Mouse (Mus musculus): Measurements from ENCODE around the gene Naip1.
"Not testable (repeated sequence)": the region's sequence is repeated elsewhere in the genome, so short reads cannot be mapped to it uniquely, and the experiment has no call there.

Gene Naip1

DNA sequence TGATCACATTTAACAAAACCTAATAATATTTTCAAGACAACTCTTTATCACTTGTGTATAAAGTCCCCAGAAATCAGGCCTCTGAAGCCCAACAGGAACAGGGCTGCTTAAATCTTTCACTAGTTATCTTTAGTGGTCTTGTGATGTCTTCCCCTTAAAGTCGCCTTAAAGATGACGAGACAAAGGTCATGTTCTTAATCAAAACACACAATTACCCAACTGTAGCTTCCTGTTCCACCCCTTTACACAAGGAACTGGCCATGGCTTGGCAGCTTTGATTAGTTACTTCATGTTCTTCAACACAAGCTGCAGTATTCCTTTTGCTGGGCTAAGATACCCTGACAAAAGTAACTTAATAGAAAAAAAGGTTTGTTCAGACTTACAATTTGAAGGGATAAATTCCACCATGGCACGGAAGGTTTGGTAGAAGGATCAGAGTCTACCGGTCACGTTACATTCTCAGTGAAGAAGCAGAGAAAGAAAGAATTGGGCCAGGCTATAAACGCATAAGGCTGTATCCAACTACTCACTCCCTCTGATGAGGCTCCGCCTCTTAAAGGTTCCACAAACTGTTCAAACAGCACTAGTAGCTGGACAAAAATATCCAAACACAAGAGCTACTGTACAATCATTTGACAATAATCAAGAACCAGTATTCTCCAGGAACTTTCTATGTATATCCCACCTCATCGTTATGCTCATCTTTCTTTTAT, at the start of gene Naip1:
Gene Naip1, minus strand, starts transcription at position 455 of the 713 bp plus-strand sequence.
- not testable (repeated sequence) for DNase-seq (ENCODE audit: low spot score in 2 of 2)

DNA sequence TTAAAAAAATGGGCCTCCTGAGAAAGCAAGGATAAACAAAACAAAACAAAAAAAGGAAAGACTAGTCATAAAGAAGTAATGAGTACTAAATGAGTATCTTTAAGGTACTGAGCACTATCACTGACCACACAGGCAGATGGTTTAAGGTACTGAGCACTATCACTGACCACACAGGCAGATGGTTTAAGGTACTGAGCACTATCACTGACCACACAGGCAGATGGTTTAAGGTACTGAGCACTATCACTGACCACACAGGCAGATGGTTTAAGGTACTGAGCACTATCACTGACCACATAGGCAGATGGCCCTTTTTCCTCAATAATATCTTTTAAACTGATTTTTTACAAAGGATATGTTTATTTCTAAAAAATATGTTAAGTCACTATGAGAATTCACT, 47.0 kb upstream of the Naip1 start:
- not testable (repeated sequence) for DNase-seq (ENCODE audit: low spot score in 2 of 2)

DNA sequence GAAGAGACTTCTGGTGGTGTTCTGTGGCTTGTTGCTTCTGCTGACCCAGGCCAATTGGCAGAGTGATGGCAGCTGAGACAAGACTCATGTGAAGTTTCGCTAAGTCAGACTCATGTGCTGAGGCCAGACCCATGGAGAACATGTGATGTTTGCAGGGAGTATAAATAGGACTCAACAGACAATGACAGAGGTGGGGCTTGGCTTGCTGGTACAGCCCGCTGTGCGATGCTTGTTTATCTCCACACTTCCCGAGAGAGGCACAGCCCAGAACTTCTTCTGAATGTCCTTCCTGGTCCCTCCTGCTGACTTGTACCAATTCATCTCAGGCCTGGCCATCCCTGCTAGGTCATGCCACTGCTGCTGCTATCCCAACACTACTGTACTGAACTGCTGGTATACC, 42.7 kb upstream of the Naip1 start:
- no peak for DNase-seq (ENCODE audit: low spot score in 2 of 2)

- not testable (repeated sequence) for DNase-seq (ENCODE audit: low spot score in 2 of 2)
Observed at GRCm38 (mm10) chr13:100494370-100494769, 41.7 kb upstream of the Naip1 start.

- DNase-seq (ENCODE audit: low spot score in 2 of 2) = no peak
Observed at GRCm38 (mm10) chr13:100493313-100493712, 40.6 kb upstream of the Naip1 start.

- DNase-seq (ENCODE audit: low spot score in 2 of 2) = peak; percentile 87 to 88
Observed at GRCm38 (mm10) chr13:100492061-100492787, 39.6 kb upstream of the Naip1 start, which contains the start of gene Gtf2h2. TSS of gene Gtf2h2 (minus strand) at chr13:100492579.

DNA sequence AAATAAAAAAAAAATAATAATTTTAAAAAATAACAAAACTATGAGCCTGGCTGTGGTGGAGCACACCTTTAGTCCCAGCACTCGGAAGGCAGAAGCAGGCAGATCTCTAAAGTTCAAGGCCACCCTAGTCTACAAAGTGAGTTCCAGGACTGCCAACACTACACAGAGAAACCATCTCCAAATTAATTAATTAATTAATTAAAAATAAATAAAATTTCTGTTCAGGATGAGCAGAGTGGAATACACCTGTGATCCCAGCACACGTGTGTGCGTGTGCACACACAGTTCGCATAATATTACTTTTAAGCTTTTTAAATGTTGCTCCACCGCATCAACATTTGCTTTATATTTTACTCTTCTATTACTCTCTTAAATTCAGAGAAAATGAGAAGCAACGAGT, 39.0 kb upstream of the Naip1 start:
- DNase-seq (ENCODE audit: low spot score in 2 of 2) = no peak

DNA sequence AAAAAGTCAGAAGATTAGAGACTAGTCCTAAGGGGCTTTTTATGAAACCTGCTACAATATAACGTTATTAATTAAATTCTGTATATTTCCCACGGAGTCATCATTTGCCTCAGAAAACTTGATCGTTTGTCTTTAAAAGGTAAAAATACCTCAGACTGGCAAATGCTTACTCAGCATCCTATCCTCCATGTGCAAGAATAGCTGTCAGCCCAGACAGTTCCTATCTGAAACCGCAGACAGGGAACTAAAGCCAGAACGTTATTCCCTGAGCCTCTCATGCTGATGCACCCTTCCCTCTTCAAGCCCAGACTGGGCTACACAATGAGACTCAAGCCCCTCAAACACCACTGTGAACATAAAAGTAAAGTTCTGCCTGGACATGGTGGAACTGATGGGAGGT, 37.8 kb upstream of the Naip1 start:
- no peak for DNase-seq (ENCODE audit: low spot score in 2 of 2)

- DNase-seq (ENCODE audit: low spot score in 2 of 2) = no peak
Observed at GRCm38 (mm10) chr13:100483610-100484009, 30.9 kb upstream of the Naip1 start.

GRCm38 (mm10) chr13:100463527-100464222, 11.0 kb upstream of the Naip1 start:
- no peak for DNase-seq (ENCODE audit: low spot score in 2 of 2)

GRCm38 (mm10) chr13:100461336-100461735, 8.7 kb upstream of the Naip1 start:
- DNase-seq (ENCODE audit: low spot score in 2 of 2) = no peak

- no peak for DNase-seq (ENCODE audit: low spot score in 2 of 2)
Observed at GRCm38 (mm10) chr13:100449495-100449894, 3.2 kb downstream of the Naip1 start.

DNA sequence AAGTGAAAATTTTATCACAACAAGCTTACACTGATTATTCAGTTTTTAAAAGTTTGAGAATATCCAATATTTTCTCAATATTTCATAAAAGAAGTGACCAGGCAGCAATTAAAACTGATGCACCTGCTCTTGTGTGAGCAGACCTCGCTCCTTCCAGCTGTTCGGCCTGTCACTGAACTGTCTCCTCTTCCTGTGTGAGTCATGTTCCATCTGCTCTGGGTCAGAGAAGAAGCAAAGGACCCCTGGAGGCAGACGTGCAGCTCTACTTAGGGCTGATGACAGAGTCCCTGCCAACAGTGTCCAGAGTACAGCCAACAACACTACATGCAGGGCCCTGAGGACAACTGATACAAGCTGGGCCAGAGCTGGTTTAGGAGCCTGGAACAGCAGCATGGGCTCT, 12.6 kb downstream of the Naip1 start:
- no peak for DNase-seq (ENCODE audit: low spot score in 2 of 2)

DNA sequence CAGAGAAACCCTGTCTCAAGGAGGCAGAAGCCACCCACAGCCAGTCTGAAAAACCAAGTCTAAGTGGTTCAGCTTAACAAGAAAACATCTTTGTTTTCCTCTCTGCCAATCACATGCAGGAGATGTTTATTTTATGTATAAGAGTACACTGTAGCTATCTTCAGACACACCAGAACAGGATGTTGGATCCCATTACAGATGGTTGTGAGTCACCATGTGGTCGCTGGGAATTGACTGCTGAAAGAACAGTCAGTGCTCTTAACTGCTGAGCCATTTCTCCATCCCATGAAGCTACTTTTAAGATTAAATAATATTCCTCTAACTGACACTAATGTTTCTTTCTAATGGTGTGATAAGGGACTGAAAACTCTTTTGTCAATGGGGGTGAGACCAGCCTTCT, 14.0 kb downstream of the Naip1 start:
- DNase-seq (ENCODE audit: low spot score in 2 of 2) = no peak

DNA sequence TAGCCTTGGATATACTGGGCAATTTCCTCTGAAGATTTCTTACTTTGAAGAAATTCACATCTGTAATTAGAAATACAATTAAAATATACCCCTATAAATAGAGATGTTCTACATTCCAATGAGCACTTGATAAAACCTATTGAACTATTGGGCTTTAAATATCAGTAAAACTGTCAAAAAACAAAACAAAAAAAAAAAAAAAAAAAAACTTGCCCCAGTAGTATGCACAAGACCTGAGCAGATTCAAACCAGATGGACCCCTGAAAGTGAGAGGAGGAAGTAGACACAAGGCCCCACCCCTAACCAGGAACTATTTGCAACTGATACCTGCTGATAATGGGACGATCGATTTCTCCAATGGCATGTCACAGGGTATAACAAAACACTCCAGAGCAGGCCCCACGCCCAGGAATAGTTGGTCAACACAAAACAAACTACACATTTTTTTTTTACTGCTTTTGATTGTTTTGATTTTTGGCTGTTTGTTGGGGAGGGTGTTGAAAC, 15.3 kb downstream of the Naip1 start:
- no peak for DNase-seq (ENCODE audit: low spot score in 2 of 2)

GRCm38 (mm10) chr13:100436556-100437163, 16.0 kb downstream of the Naip1 start:
- not testable (repeated sequence) for DNase-seq (ENCODE audit: low spot score in 2 of 2)

DNA sequence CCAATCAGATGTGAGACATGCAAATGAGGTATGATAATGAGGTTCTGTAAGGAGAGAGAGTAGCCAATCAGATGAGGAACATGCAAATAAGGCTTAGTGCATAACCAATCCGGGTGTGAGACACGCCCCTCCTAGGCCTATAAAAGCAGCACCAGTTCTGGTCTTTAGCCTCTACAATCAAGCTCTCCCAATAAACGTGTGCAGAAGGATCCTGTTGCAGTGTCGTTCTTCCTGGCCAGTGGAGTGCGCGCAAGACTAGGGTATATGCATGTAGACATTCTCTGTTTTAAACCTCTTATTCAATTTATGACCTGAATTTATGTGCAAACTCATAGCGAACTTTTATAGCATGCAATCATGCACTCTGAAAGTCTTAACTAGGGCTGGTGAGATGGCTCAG, 32.7 kb downstream of the Naip1 start:
- DNase-seq (ENCODE audit: low spot score in 2 of 2) = not testable (repeated sequence)

GRCm38 (mm10) chr13:100414428-100414827, 38.2 kb downstream of the Naip1 start:
- DNase-seq (ENCODE audit: low spot score in 2 of 2) = no peak

DNA sequence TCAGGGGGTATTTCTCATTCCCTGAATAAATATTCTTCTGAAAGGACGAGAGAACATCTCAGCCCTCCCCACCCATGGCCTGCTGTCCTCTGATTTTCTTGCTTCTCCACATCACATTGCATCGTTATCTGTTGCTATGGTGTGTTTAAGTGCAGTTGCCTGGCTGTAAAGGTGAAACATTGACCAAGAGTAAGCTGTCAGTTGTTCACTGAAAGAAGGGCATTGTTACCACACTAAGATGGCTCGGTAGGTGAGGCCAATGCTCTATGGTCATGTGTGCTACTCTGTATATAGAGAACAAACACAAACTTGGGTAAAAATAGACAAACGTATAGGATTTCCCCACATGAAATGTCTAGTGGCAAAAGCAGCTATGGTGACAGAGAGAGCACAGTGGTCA, 42.8 kb downstream of the Naip1 start:
- DNase-seq (ENCODE audit: low spot score in 2 of 2) = no peak

DNA sequence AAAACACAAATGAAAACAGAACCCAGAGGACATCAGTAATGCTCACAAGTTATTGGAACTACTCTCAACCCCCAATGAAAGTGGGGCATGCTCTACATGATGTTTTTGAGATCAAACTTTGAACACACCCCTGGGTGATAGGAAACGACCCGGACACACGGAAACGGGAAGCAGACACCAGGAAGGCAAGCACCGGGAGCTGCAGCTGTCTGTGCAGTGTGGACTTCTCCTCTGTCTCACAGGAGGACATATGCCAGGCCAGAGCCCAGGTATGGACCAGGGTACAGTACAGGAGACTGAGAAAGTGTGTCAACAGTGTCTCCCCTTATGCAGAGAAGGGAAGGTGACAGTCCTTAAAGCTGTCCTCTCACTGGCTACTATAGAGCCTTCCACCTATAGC, 43.5 kb downstream of the Naip1 start:
- DNase-seq (ENCODE audit: low spot score in 2 of 2) = no peak

DNA sequence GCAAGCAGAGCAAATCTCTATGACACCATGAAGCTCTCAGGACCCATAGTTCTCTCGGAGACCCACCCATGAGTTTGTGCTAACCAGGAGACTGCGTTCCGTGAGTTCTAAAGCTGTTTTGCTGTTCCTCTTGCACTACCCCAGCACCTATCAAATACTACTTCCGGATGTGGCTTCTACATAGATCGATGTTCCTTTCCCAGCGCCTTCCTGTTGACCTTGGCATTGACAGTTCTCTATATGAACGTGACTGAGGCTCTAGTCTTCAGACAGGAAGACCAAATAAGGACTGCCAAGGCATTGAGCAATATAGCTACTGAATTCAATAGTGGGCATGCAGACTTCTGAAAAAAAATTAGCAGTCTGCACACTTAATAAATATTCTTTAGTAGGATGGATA, 44.4 kb downstream of the Naip1 start:
- DNase-seq (ENCODE audit: low spot score in 2 of 2) = no peak
